Comparison of ENCODE assay signal across 8 mouse cellular contexts in genomic region chr4:132268871-132269739, GRCm38 (mm10). TPM values are rescaled to one million over a fixed set of nuclear protein-coding genes. Genes with fewer than 3 reads are reported as not detected.
A peak's percentile ranks its signal among the peaks of the same experiment; 100 is the strongest.
DNase-seq lines count a peak whose midpoint lies in the region; ATAC-seq and TF ChIP-seq lines count a peak whose summit lies in the region.

No protein-coding gene starts in this region.

- H3K36me3 ChIP-seq in heart, embryonic 14.5 days (ENCODE audit: control insufficient read depth, insufficient read depth, low read length) = no peaks in the 10 kb centered on the region
- peaks cover 0 to 19% of the 10 kb centered on the region in 2 experiments for H3K36me3 ChIP-seq in CH12.LX (replicated peaks in 1 of 2; ENCODE audit: control insufficient read depth in 1 of 2, insufficient read depth in 1 of 2, low read length in 1 of 2)
- H3K36me3 ChIP-seq in liver, embryonic 15.5 days (replicated peaks) = no peaks in the 10 kb centered on the region

- no peaks in the 10 kb centered on the region for H3K9me3 ChIP-seq in heart, embryonic 14.5 days (ENCODE audit: control insufficient read depth, low read length)
- peaks cover 2% of the 10 kb centered on the region for H3K9me3 ChIP-seq in CH12.LX (replicated peaks; ENCODE audit: low read length)
- H3K9me3 ChIP-seq in liver, embryonic 15.5 days (replicated peaks) = no peaks in the 10 kb centered on the region

- H3K4me3 ChIP-seq in heart, embryonic 14.5 days (ENCODE audit: control insufficient read depth in 1 of 2, insufficient read depth in 1 of 2, low read depth in 1 of 2, low read length in 2 of 2) = no peak overlapping the region
- no peak overlapping the region for H3K4me3 ChIP-seq in CH12.LX (replicated peaks in 1 of 3; ENCODE audit: low read depth in 2 of 3, low read length in 2 of 3, poor library complexity in 1 of 3)
- no peak overlapping the region for H3K4me3 ChIP-seq in embryonic fibroblast, embryonic 13.5 days (ENCODE audit: insufficient read depth, low read length)
- H3K4me3 ChIP-seq in liver, embryonic 15.5 days (replicated peaks) = no peak overlapping the region

- peaks cover 9% of the 10 kb centered on the region; the same call in 1 of the 2 replicates for H3K79me2 ChIP-seq in CH12.LX (replicated peaks; ENCODE audit: control insufficient read depth, extremely low read depth, insufficient read depth, poor library complexity, severe bottlenecking)

- TF ChIP-seq EP300 in CH12.LX (IDR thresholded peaks at IDR 0.05; ENCODE audit: low read length) = no peak

- peak overlapping the region; percentile 92 to 97; a peak in 3 of 4 replicates for H3K27ac ChIP-seq in heart, embryonic 14.5 days (replicated peaks in 1 of 2; ENCODE audit: control insufficient read depth in 1 of 2, insufficient read depth in 1 of 2, low read depth in 2 of 2, low read length in 2 of 2)
- no peak overlapping the region for H3K27ac ChIP-seq in CH12.LX (ENCODE audit: insufficient read depth, low read depth)
- H3K27ac ChIP-seq in embryonic fibroblast, embryonic 13.5 days (ENCODE audit: insufficient read depth, low read length) = no peak overlapping the region
- H3K27ac ChIP-seq in liver, embryonic 15.5 days (replicated peaks) = peak overlapping the region; percentile 90

- no peak for TF ChIP-seq POLR2A in CH12.LX (IDR thresholded peaks at IDR 0.05; ENCODE audit: low read depth, low read length)
- TF ChIP-seq POLR2A in embryonic fibroblast, embryonic 13.5 days (IDR thresholded peaks at IDR 0.05; ENCODE audit: low read depth, low read length) = 0 out of 2 replicates have a peak, but pooled peaks have one; percentile 34

- dilution Hi-C loops in CH12.LX (cut with MboI; ENCODE audit: extremely low pct_ligation_motif_present, extremely low pct_unique_long_range_greater_than_20kb, low sequenced_read_pairs) = no loop called here

- TF ChIP-seq RAD21 in CH12.LX (IDR thresholded peaks at IDR 0.05; ENCODE audit: low read depth, low read length) = peak; percentile 68

- peaks cover 2 to 9% of the 10 kb centered on the region in 2 experiments; a peak in 2 of 4 replicates for H3K4me1 ChIP-seq in heart, embryonic 14.5 days (ENCODE audit: control insufficient read depth in 2 of 2, insufficient read depth in 2 of 2, low read length in 2 of 2)
- peaks cover 0 to 21% of the 10 kb centered on the region in 2 experiments; a peak in 2 of 4 replicates for H3K4me1 ChIP-seq in CH12.LX (ENCODE audit: control insufficient read depth in 1 of 2, insufficient read depth in 2 of 2)
- no peaks in the 10 kb centered on the region for H3K4me1 ChIP-seq in embryonic fibroblast, embryonic 13.5 days (ENCODE audit: control insufficient read depth, insufficient read depth, low read length)
- peaks cover 48% of the 10 kb centered on the region for H3K4me1 ChIP-seq in liver, embryonic 15.5 days (replicated peaks)

- no peak for ATAC-seq in heart, embryonic 14.5 days (ENCODE audit: insufficient number of reproducible peaks, insufficient read depth, low FRiP score, low read depth)
- ATAC-seq in liver, embryonic 15.5 days (ENCODE audit: insufficient read depth) = no peak

- 15% methylated on average over 6 of the region's 6 CpGs for WGBS in heart, embryonic 14.5 days
- 4% methylated on average over 6 of the region's 6 CpGs for WGBS in liver, embryonic 15.5 days (ENCODE audit: insufficient replicate concordance)

- peak in 1 of 2 experiments; percentile 74; a peak in 2 of 4 replicates for TF ChIP-seq CTCF in CH12.LX (conservative IDR thresholded peaks at IDR 0.05 in 1 of 2, IDR thresholded peaks at IDR 0.05 in 1 of 2; ENCODE audit: low read depth in 2 of 2, low read length in 2 of 2)
- no peak for TF ChIP-seq CTCF in embryonic fibroblast, embryonic 13.5 days (IDR thresholded peaks at IDR 0.05; ENCODE audit: borderline replicate concordance, insufficient read depth, low read length)

- in situ Hi-C loops in CH12.LX (cut with MboI; ENCODE audit: low pct_ligation_motif_present, low pct_unique_long_range_greater_than_20kb, low sequenced_read_pairs) = loop anchor here (5.0 kb wide), 1 partner anchor 87 kb away; no protein-coding TSS in a partner anchor

- H3K27me3 ChIP-seq in heart, embryonic 14.5 days (ENCODE audit: control insufficient read depth, insufficient read depth, low read length) = no peaks in the 10 kb centered on the region
- H3K27me3 ChIP-seq in CH12.LX (replicated peaks) = no peaks in the 10 kb centered on the region
- H3K27me3 ChIP-seq in liver, embryonic 15.5 days = no peaks in the 10 kb centered on the region

- peak overlapping the region; percentile 69 for H3K4me2 ChIP-seq in heart, embryonic 14.5 days (ENCODE audit: low read length)
- no peak overlapping the region for H3K4me2 ChIP-seq in CH12.LX (ENCODE audit: insufficient read depth, low read depth, poor library complexity, severe bottlenecking)
- peak overlapping the region; percentile 66 for H3K4me2 ChIP-seq in liver, embryonic 15.5 days

- DNase-seq in heart, adult 8-10 months (ENCODE audit: low spot score) = no peak
- peak; percentile 66 for DNase-seq in CH12.LX (ENCODE audit: extremely low read depth)
- DNase-seq in ovary, adult 18-20 months (ENCODE audit: low spot score) = no peak
- DNase-seq in urinary bladder, adult 18-20 months (ENCODE audit: low spot score in 2 of 2) = no peak
- DNase-seq in cerebellum, postnatal 36 days = no peak

- no peak overlapping the region for H3K9ac ChIP-seq in heart, embryonic 14.5 days (ENCODE audit: low read length)
- no peak overlapping the region; the same call in 1 of the 2 replicates for H3K9ac ChIP-seq in CH12.LX (ENCODE audit: insufficient read depth, low read depth)
- peak overlapping the region; percentile 53; the same call in 1 of the 2 replicates for H3K9ac ChIP-seq in liver, embryonic 15.5 days

TF ChIP-seq in CH12.LX, 34 proteins besides CTCF, POLR2A, EP300 and RAD21 (continues in another document):
- TF ChIP-seq BHLHE40 (IDR thresholded peaks at IDR 0.05; ENCODE audit: low read depth, low read length) = no peak
- no peak for TF ChIP-seq NRF1 (IDR thresholded peaks at IDR 0.05; ENCODE audit: low read depth, low read length)
- TF ChIP-seq SMC3 (IDR thresholded peaks at IDR 0.05; ENCODE audit: low read depth, low read length) = peak; percentile 67
- 0 out of 2 replicates have a peak, but pooled peaks have one; percentile 35 for TF ChIP-seq JUND (conservative IDR thresholded peaks at IDR 0.05; ENCODE audit: low read depth, low read length)
- TF ChIP-seq ETS1 (conservative IDR thresholded peaks at IDR 0.05; ENCODE audit: low read depth, low read length) = no peak
- no peak for TF ChIP-seq PAX5 (IDR thresholded peaks at IDR 0.05; ENCODE audit: low read length)
- peak; percentile 38 for TF ChIP-seq ZC3H11A (IDR thresholded peaks at IDR 0.05; ENCODE audit: low read depth, low read length)
- TF ChIP-seq JUN (IDR thresholded peaks at IDR 0.05; ENCODE audit: insufficient read depth, low read depth, low read length) = no peak
- TF ChIP-seq MXI1 (IDR thresholded peaks at IDR 0.05; ENCODE audit: low read depth, low read length) = peak; percentile 78
- TF ChIP-seq ELF1 (IDR thresholded peaks at IDR 0.05; ENCODE audit: low read depth, low read length) = no peak
- no peak for TF ChIP-seq POLR2AphosphoS2 (IDR thresholded peaks at IDR 0.05; ENCODE audit: low read depth, low read length)
- no peak for TF ChIP-seq CHD2 (IDR thresholded peaks at IDR 0.05; ENCODE audit: low read length)
- no peak for TF ChIP-seq MAFK (IDR thresholded peaks at IDR 0.05; ENCODE audit: insufficient replicate concordance, low read length)
- TF ChIP-seq UBTF (IDR thresholded peaks at IDR 0.05; ENCODE audit: low read depth, low read length) = no peak
- no peak for TF ChIP-seq USF2 (conservative IDR thresholded peaks at IDR 0.05; ENCODE audit: low read depth, low read length)
- TF ChIP-seq MAZ (IDR thresholded peaks at IDR 0.05; ENCODE audit: low read depth, low read length) = no peak

RNA-seq across cellular contexts. Expression of gene Taf12, which starts 5.1 kb away (rescaled TPM):
- polyA plus RNA-seq in heart, embryonic 14.5 days (2014; fragmentation: Nextera tagmentation; extraction: Ambion mirVana) = 29.4 and 30.9 TPM in 2 replicates
- 10 to 100 TPM; 29.4 to 35.8 (median 33.0) TPM for total RNA-seq in heart, adult 8-10 months (2022)
- total RNA-seq in CH12.LX (2012; rRNA removed) = 29.8 and 40.2 TPM in 2 replicates
- 74.7 and 86.1 TPM in 2 replicates for total RNA-seq in CH12.LX (2014; rRNA removed)
- 47.8 and 53.5 TPM in 2 replicates for polyA plus RNA-seq in CH12.LX (2012; ENCODE audit: insufficient read length, low read depth)
- polyA plus RNA-seq in embryonic fibroblast, embryonic 13.5 days (2011; ENCODE audit: insufficient read length, low read depth, missing spikeins) = 36.5 and 38.3 TPM in 2 replicates
- 31.7 and 38.3 TPM in 2 replicates for polyA plus RNA-seq in liver, embryonic 15.5 days (2015; fragmentation: Nextera tagmentation; extraction: Ambion mirVana)

RNA-seq across cellular contexts. Expression of gene Gmeb1, which starts 7.7 kb away (rescaled TPM):
- polyA plus RNA-seq in heart, embryonic 14.5 days (2014; fragmentation: Nextera tagmentation; extraction: Ambion mirVana) = 25.8 and 27.5 TPM in 2 replicates
- 10 to 100 TPM in 1 of 4 experiments, 1 to 10 TPM in 3; 8.6 to 11.5 (median 9.1) TPM for total RNA-seq in heart, adult 8-10 months (2022)
- 8.8 and 9.0 TPM in 2 replicates for total RNA-seq in CH12.LX (2012; rRNA removed)
- 7.9 and 8.2 TPM in 2 replicates for total RNA-seq in CH12.LX (2014; rRNA removed)
- 18.0 and 19.3 TPM in 2 replicates for polyA plus RNA-seq in CH12.LX (2012; ENCODE audit: insufficient read length, low read depth)
- 16.8 and 20.9 TPM in 2 replicates for polyA plus RNA-seq in embryonic fibroblast, embryonic 13.5 days (2011; ENCODE audit: insufficient read length, low read depth, missing spikeins)
- polyA plus RNA-seq in liver, embryonic 15.5 days (2015; fragmentation: Nextera tagmentation; extraction: Ambion mirVana) = 13.2 and 14.2 TPM in 2 replicates

RNA-seq across cellular contexts. Expression of gene Rab42, which starts 34.1 kb away (rescaled TPM):
- 1.2 and 1.4 TPM in 2 replicates for polyA plus RNA-seq in heart, embryonic 14.5 days (2014; fragmentation: Nextera tagmentation; extraction: Ambion mirVana)
- 1 to 10 TPM in 2 of 4 experiments, under 1 TPM in 1, not detected in 1; 0.59 to 2.6 (median 1.7) TPM for total RNA-seq in heart, adult 8-10 months (2022)
- 0.38 and 0.51 TPM in 2 replicates for total RNA-seq in CH12.LX (2012; rRNA removed)
- total RNA-seq in CH12.LX (2014; rRNA removed) = not detected in 2 replicates
- 0.31 TPM in 1 of 2 replicates, not detected in the other for polyA plus RNA-seq in CH12.LX (2012; ENCODE audit: insufficient read length, low read depth)
- 0.67 TPM in 1 of 2 replicates, not detected in the other for polyA plus RNA-seq in embryonic fibroblast, embryonic 13.5 days (2011; ENCODE audit: insufficient read length, low read depth, missing spikeins)
- polyA plus RNA-seq in liver, embryonic 15.5 days (2015; fragmentation: Nextera tagmentation; extraction: Ambion mirVana) = 0.52 and 0.54 TPM in 2 replicates

RNA-seq across cellular contexts. Expression of gene Ythdf2, which starts 57.0 kb away (rescaled TPM):
- 66.3 and 70.9 TPM in 2 replicates for polyA plus RNA-seq in heart, embryonic 14.5 days (2014; fragmentation: Nextera tagmentation; extraction: Ambion mirVana)
- total RNA-seq in heart, adult 8-10 months (2022) = 10 to 100 TPM; 23.8 to 27.1 (median 26.5) TPM
- total RNA-seq in CH12.LX (2012; rRNA removed) = 51.6 and 63.8 TPM in 2 replicates
- total RNA-seq in CH12.LX (2014; rRNA removed) = 53.3 and 56.5 TPM in 2 replicates
- polyA plus RNA-seq in CH12.LX (2012; ENCODE audit: insufficient read length, low read depth) = 78.3 and 79.4 TPM in 2 replicates
- polyA plus RNA-seq in embryonic fibroblast, embryonic 13.5 days (2011; ENCODE audit: insufficient read length, low read depth, missing spikeins) = 63.9 and 76.0 TPM in 2 replicates
- polyA plus RNA-seq in liver, embryonic 15.5 days (2015; fragmentation: Nextera tagmentation; extraction: Ambion mirVana) = 26.2 and 28.6 TPM in 2 replicates

Comparison
In these comparisons a context has a peak if more than half of its experiments do, and no peak if none do; other contexts are left out.
1. H3K27ac ChIP-seq: peak in heart, embryonic 14.5 days (2 of 2) and liver, embryonic 15.5 days (single experiment); none in CH12.LX (single experiment) and embryonic fibroblast, embryonic 13.5 days (single experiment).